Mouse (Mus musculus): Measurements from ENCODE around the gene Ppil4.

Gene Ppil4

GRCm38 (mm10) chr10:7825281-7825665 is 32.6 kb downstream of the Ppil4 start:
- no peak for DNase-seq

- DNase-seq: no peak
Measured at GRCm38 (mm10) chr10:7826106-7826505, 33.4 kb downstream of the Ppil4 start.

GRCm38 (mm10) chr10:7832171-7832676 is 39.5 kb downstream of the Ppil4 start, which contains the start of gene Zc3h12d:
Gene Zc3h12d (plus strand): TSS chr10:7832470.
- DNase-seq: peak; percentile 47 to 66

GRCm38 (mm10) chr10:7833377-7834165 is 40.9 kb downstream of the Ppil4 start:
- no peak for DNase-seq

- DNase-seq: no peak
Measured at GRCm38 (mm10) chr10:7834671-7835225, 42.1 kb downstream of the Ppil4 start.

GRCm38 (mm10) chr10:7836902-7837301 is 44.2 kb downstream of the Ppil4 start:
- DNase-seq: no peak

GRCm38 (mm10) chr10:7837446-7837845 is 44.8 kb downstream of the Ppil4 start:
- no peak for DNase-seq

GRCm38 (mm10) chr10:7838036-7838435 is 45.3 kb downstream of the Ppil4 start:
- DNase-seq: no peak

GRCm38 (mm10) chr10:7838874-7839421 is 46.3 kb downstream of the Ppil4 start:
- no peak for DNase-seq

- DNase-seq: no peak
Measured at GRCm38 (mm10) chr10:7839551-7840352, 47.1 kb downstream of the Ppil4 start.

- no peak for DNase-seq
Measured at GRCm38 (mm10) chr10:7840353-7840733, 47.7 kb downstream of the Ppil4 start.

GRCm38 (mm10) chr10:7840785-7841184 is 48.1 kb downstream of the Ppil4 start:
- DNase-seq: no peak

GRCm38 (mm10) chr10:7841571-7842080 is 48.9 kb downstream of the Ppil4 start:
- DNase-seq: peak; percentile 46 to 60

GRCm38 (mm10) chr10:7843181-7843580 is 50.5 kb downstream of the Ppil4 start:
- no peak for DNase-seq

- no peak for DNase-seq
Measured at GRCm38 (mm10) chr10:7844161-7844560, 51.5 kb downstream of the Ppil4 start.

- no peak for DNase-seq
Measured at GRCm38 (mm10) chr10:7845136-7845535, 52.4 kb downstream of the Ppil4 start.

GRCm38 (mm10) chr10:7845991-7846390 is 53.3 kb downstream of the Ppil4 start:
- no peak for DNase-seq

- no peak for DNase-seq
Measured at GRCm38 (mm10) chr10:7847166-7847605, 54.5 kb downstream of the Ppil4 start.

- no peak for DNase-seq
Measured at GRCm38 (mm10) chr10:7851891-7852290, 59.2 kb downstream of the Ppil4 start.

- DNase-seq: no peak
Measured at GRCm38 (mm10) chr10:7860494-7860893, 67.8 kb downstream of the Ppil4 start.

- no peak for DNase-seq
Measured at GRCm38 (mm10) chr10:7861259-7861936, 68.7 kb downstream of the Ppil4 start.

Measured in kidney, postnatal 4 days (tissue).